ENCODE assay signal across 7 mouse cellular contexts in genomic region chr2:37422306-37423304, GRCm38 (mm10). TPM values are rescaled to one million over a fixed set of nuclear protein-coding genes. Genes with fewer than 3 reads are reported as not detected.
DNase-seq lines count a peak whose midpoint lies in the region; ATAC-seq lines count a peak whose summit lies in the region.

Gene Rc3h2 (minus strand): TSS chr2:37422903.

- peak; percentile 98 for ATAC-seq in intestine, embryonic 16.5 days
- ATAC-seq in midbrain, embryonic 11.5 days (ENCODE audit: low FRiP score), result peak; percentile 97

- H3K4me2 ChIP-seq in intestine, embryonic 16.5 days (ENCODE audit: low read depth, low read length), result peak within 1 kb of the TSS; percentile 63
- peak within 1 kb of the TSS; percentile 64 for H3K4me2 ChIP-seq in midbrain, embryonic 11.5 days

- H3K27ac ChIP-seq in intestine, embryonic 16.5 days (ENCODE audit: low read length), result peak within 1 kb of the TSS; percentile 98
- peak within 1 kb of the TSS; percentile 96 for H3K27ac ChIP-seq in midbrain, embryonic 11.5 days (ENCODE audit: low read depth, low read length)

- H3K27me3 ChIP-seq in intestine, embryonic 16.5 days (replicated peaks; ENCODE audit: control insufficient read depth, insufficient read depth, low read length), result no peaks in the 10 kb centered on the region
- H3K27me3 ChIP-seq in midbrain, embryonic 11.5 days (ENCODE audit: control insufficient read depth, insufficient read depth, low read length), result no peaks in the 10 kb centered on the region

- peak within 1 kb of the TSS; percentile 96 for H3K4me3 ChIP-seq in intestine, embryonic 16.5 days (ENCODE audit: low read length)
- H3K4me3 ChIP-seq in midbrain, embryonic 11.5 days (ENCODE audit: low read depth, low read length), result peak within 1 kb of the TSS; percentile 99

- no peaks in the 10 kb centered on the region for H3K36me3 ChIP-seq in intestine, embryonic 16.5 days (ENCODE audit: control insufficient read depth, insufficient read depth, low read length)
- no peaks in the 10 kb centered on the region for H3K36me3 ChIP-seq in midbrain, embryonic 11.5 days (ENCODE audit: control insufficient read depth, insufficient read depth, low read length)

- DNase-seq in adrenal gland, adult 8-10 months, result peak; percentile 96
- peak; percentile 94 for DNase-seq in embryo, embryonic 9.5 days (ENCODE audit: extremely low spot score)
- peak; percentile 79 to 93 for DNase-seq in gastrocnemius, postnatal 4 days (ENCODE audit: low spot score in 2 of 2)
- peak; percentile 94 to 97 for DNase-seq in left cerebral cortex, postnatal 36 days (ENCODE audit: low spot score in 2 of 2)
- DNase-seq in midbrain, embryonic 11.5 days (ENCODE audit: low spot score, missing footprints), result peak; percentile 98
- DNase-seq in skeletal muscle tissue, adult 2 months (ENCODE audit: low read depth, low spot score), result peak; percentile 98

- peak within 1 kb of the TSS; percentile 89 for H3K9ac ChIP-seq in intestine, embryonic 16.5 days (ENCODE audit: low read depth, low read length)
- H3K9ac ChIP-seq in midbrain, embryonic 11.5 days (ENCODE audit: low read length), result peak within 1 kb of the TSS; percentile 99

- no peaks in the 10 kb centered on the region for H3K4me1 ChIP-seq in intestine, embryonic 16.5 days (ENCODE audit: control insufficient read depth, insufficient read depth, low read length)
- H3K4me1 ChIP-seq in midbrain, embryonic 11.5 days (ENCODE audit: control insufficient read depth, insufficient read depth, low read length), result peaks cover 2% of the 10 kb centered on the region

- H3K9me3 ChIP-seq in intestine, embryonic 16.5 days (ENCODE audit: control insufficient read depth, low read length), result no peaks in the 10 kb centered on the region
- no peaks in the 10 kb centered on the region for H3K9me3 ChIP-seq in midbrain, embryonic 11.5 days (ENCODE audit: control insufficient read depth, low read length)

- intact Hi-C loops in left cerebral cortex, postnatal 36 days (cut with DNase I), result no loop called here

- under 1% methylated on average over 72 of the region's 75 CpGs for WGBS in intestine, embryonic 16.5 days
- under 1% methylated on average over 69 of the region's 75 CpGs for WGBS in midbrain, embryonic 11.5 days

RNA-seq across cellular contexts. Expression of gene Rc3h2, which starts in this region (rescaled TPM):
- total RNA-seq in adrenal gland, adult 8-10 months (2022), result 10 to 100 TPM; 35.5 to 62.9 (median 52.4) TPM
- 10 to 100 TPM; 41.0 to 41.5 TPM for total RNA-seq in gastrocnemius, postnatal 4 days (2021)
- 8.3 and 8.6 TPM in 2 replicates for polyA plus RNA-seq in intestine, embryonic 16.5 days (2015; fragmentation: Nextera tagmentation; extraction: Ambion mirVana)
- 10 to 100 TPM; 82.2 to 92.0 TPM for total RNA-seq in left cerebral cortex, postnatal 36 days (2021)
- polyA plus RNA-seq in midbrain, embryonic 11.5 days (2014; fragmentation: Nextera tagmentation; extraction: Ambion mirVana), result 20.4 and 22.0 TPM in 2 replicates

Comparison
In these comparisons a context has a peak if more than half of its experiments do, and no peak if none do; other contexts are left out.
1. Peak in every context shown above with its lines: DNase-seq, ATAC-seq, H3K4me3 ChIP-seq and H3K27ac ChIP-seq.